Mouse (Mus musculus) MEL (cell line): Measurements from ENCODE around the gene Dnajb3. TPM values are rescaled to one million over a fixed set of nuclear protein-coding genes. Genes with fewer than 3 reads are reported as not detected.

Experiments used
- DNase-seq: peaks from one replicate; pipeline ENCODE4 v3.0.0; 2011; ENCODE audit warnings: low read depth, low spot score
- H3K27ac ChIP-seq: 2 replicates; pipeline ENCODE4 v1.5.1; 2012; ENCODE audit warnings: low read depth, mild to moderate bottlenecking, control low read depth, low read length, moderate library complexity; ENCODE audit not compliant: control insufficient read depth
- H3K27me3 ChIP-seq, 2 experiments: fragments of 150-350 bp in 1 of 2; sonication (generic) in 1 of 2; 2 replicates each; pipeline ENCODE4 v1.6.1; 2012; ENCODE audit warnings: low read length in 2 of 2, mild to moderate bottlenecking in 2 of 2, improper control_type of control experiment in 1 of 2, moderate library complexity in 1 of 2; ENCODE audit not compliant: insufficient read depth in 2 of 2, control insufficient read depth in 1 of 2
- H3K36me3 ChIP-seq, 2 experiments: 2 replicates each; pipeline ENCODE4 v1.6.1; 2012 to 2014; ENCODE audit warnings: low read length in 2 of 2, improper control_type of control experiment in 1 of 2, inconsistent platforms in 1 of 2, mild to moderate bottlenecking in 1 of 2; ENCODE audit not compliant: insufficient read depth in 2 of 2, control insufficient read depth in 1 of 2
- H3K4me1 ChIP-seq, 2 experiments: fragments of 150-350 bp in 1 of 2; sonication (generic) in 1 of 2; 2 replicates each; pipeline ENCODE4 v1.6.1; 2012; ENCODE audit warnings: low read length in 2 of 2, improper control_type of control experiment in 1 of 2, mild to moderate bottlenecking in 1 of 2; ENCODE audit not compliant: insufficient read depth in 2 of 2, control insufficient read depth in 1 of 2
- H3K4me3 ChIP-seq, 2 experiments: fragments of 150-350 bp in 1 of 2; sonication (generic) in 1 of 2; 2 replicates each; pipeline ENCODE4 v1.5.1; 2012; ENCODE audit warnings: low read depth in 2 of 2, low read length in 2 of 2, mild to moderate bottlenecking in 2 of 2, moderate library complexity in 2 of 2, control low read depth in 1 of 2, improper control_type of control experiment in 1 of 2; ENCODE audit not compliant: control insufficient read depth in 1 of 2, insufficient read depth in 1 of 2
- H3K79me2 ChIP-seq: 2 replicates; pipeline ENCODE4 v1.6.1; 2012; ENCODE audit warnings: mild to moderate bottlenecking, low read length, moderate library complexity; ENCODE audit not compliant: control insufficient read depth, poor library complexity, insufficient read depth
- H3K9ac ChIP-seq: 2 replicates; pipeline ENCODE4 v1.6.1; 2012; ENCODE audit warnings: low read depth, mild to moderate bottlenecking, control low read depth, low read length, moderate library complexity; ENCODE audit not compliant: control insufficient read depth, poor library complexity, severe bottlenecking
- H3K9me3 ChIP-seq: fragments of 150-350 bp; sonication (generic); replicated peaks from 2 replicates; pipeline ENCODE4 v1.6.1; 2012; ENCODE audit warnings: mild to moderate bottlenecking, low read length, improper control_type of control experiment, moderate library complexity; ENCODE audit not compliant: insufficient read depth
- BHLHE40 ChIP-seq: IDR thresholded peaks from 2 replicates; pipeline ENCODE4 v1.6.1; 2012; ENCODE audit warnings: low read depth, mild to moderate bottlenecking, inconsistent platforms, low read length, improper control_type of control experiment, borderline replicate concordance
- CHD1 ChIP-seq: IDR thresholded peaks from 2 replicates; pipeline ENCODE4 v1.6.1; 2012; ENCODE audit warnings: low read depth, mild to moderate bottlenecking, inconsistent platforms, low read length, improper control_type of control experiment
- MAFK ChIP-seq: IDR thresholded peaks from 2 replicates; pipeline ENCODE4 v1.6.1; 2011; ENCODE audit warnings: low read depth, mild to moderate bottlenecking, low read length, improper control_type of control experiment, borderline replicate concordance
- MAX ChIP-seq: IDR thresholded peaks from 2 replicates; pipeline ENCODE4 v1.6.1; 2011; ENCODE audit warnings: low read length, improper control_type of control experiment
- MAZ ChIP-seq: IDR thresholded peaks from 2 replicates; pipeline ENCODE4 v1.6.1; 2012; ENCODE audit warnings: low read depth, mild to moderate bottlenecking, inconsistent platforms, low read length, improper control_type of control experiment
- MXI1 ChIP-seq: IDR thresholded peaks from 2 replicates; pipeline ENCODE4 v1.6.1; 2011; ENCODE audit warnings: mild to moderate bottlenecking, low read depth, low read length, improper control_type of control experiment
- MYB ChIP-seq: IDR thresholded peaks from 2 replicates; pipeline ENCODE4 v1.6.1; 2011; ENCODE audit warnings: mild to moderate bottlenecking, low read depth, low read length, improper control_type of control experiment
- MYC ChIP-seq: IDR thresholded peaks from 2 replicates; pipeline ENCODE4 v1.6.1; 2011; ENCODE audit warnings: low read depth, mild to moderate bottlenecking, low read length, improper control_type of control experiment, moderate library complexity
- NELFE ChIP-seq: IDR thresholded peaks from 2 replicates; pipeline ENCODE4 v1.6.1; 2011; ENCODE audit warnings: low read depth, low read length, improper control_type of control experiment
- NRF1 ChIP-seq: IDR thresholded peaks from 2 replicates; pipeline ENCODE4 v1.6.1; 2014; ENCODE audit warnings: low read depth, mild to moderate bottlenecking, inconsistent platforms, low read length, improper control_type of control experiment, moderate library complexity; ENCODE audit not compliant: poor library complexity, insufficient read depth, severe bottlenecking
- POLR2AphosphoS2 ChIP-seq: IDR thresholded peaks from 2 replicates; pipeline ENCODE4 v1.6.1; 2011; ENCODE audit warnings: low read length, improper control_type of control experiment
- SIN3A ChIP-seq: IDR thresholded peaks from 2 replicates; pipeline ENCODE4 v1.6.1; 2012; ENCODE audit warnings: low read length, improper control_type of control experiment, inconsistent platforms
- SMC3 ChIP-seq: IDR thresholded peaks from 2 replicates; pipeline ENCODE4 v1.6.1; 2011; ENCODE audit warnings: low read depth, low read length, improper control_type of control experiment
- TAL1 ChIP-seq: IDR thresholded peaks from 2 replicates; pipeline ENCODE4 v1.6.1; 2012; ENCODE audit warnings: mild to moderate bottlenecking, inconsistent platforms, low read length, moderate library complexity, mixed read lengths
- TBP ChIP-seq: IDR thresholded peaks from 2 replicates; pipeline ENCODE4 v1.8.0; 2011; ENCODE audit warnings: low read depth, low read length, improper control_type of control experiment
- UBTF ChIP-seq: IDR thresholded peaks from 2 replicates; pipeline ENCODE4 v1.6.1; 2012; ENCODE audit warnings: low read depth, mild to moderate bottlenecking, inconsistent platforms, low read length, improper control_type of control experiment, moderate library complexity, borderline replicate concordance; ENCODE audit not compliant: insufficient read depth
- USF2 ChIP-seq, 2 experiments: IDR thresholded peaks; 2 replicates each; pipeline ENCODE4 v1.6.1; 2011 to 2012; ENCODE audit warnings: improper control_type of control experiment in 2 of 2, low read length in 2 of 2, borderline replicate concordance in 1 of 2, inconsistent platforms in 1 of 2, low read depth in 1 of 2, mild to moderate bottlenecking in 1 of 2; ENCODE audit not compliant: insufficient read depth in 1 of 2
- ZKSCAN1 ChIP-seq: IDR thresholded peaks from 2 replicates; pipeline ENCODE4 v1.6.1; 2012; ENCODE audit warnings: low read depth, mild to moderate bottlenecking, inconsistent platforms, low read length, improper control_type of control experiment, moderate library complexity
- ZMIZ1 ChIP-seq: IDR thresholded peaks from 2 replicates; pipeline ENCODE4 v1.6.1; 2012; ENCODE audit warnings: low read depth, mild to moderate bottlenecking, inconsistent platforms, low read length, improper control_type of control experiment, moderate library complexity
- polyA plus RNA-seq, 2 experiments: library from polyadenylated mRNA; stranded (reverse) in 1 of 2; unstranded in 1 of 2; fragments of >175 nt in 1 of 2; fragments of >200 nt in 1 of 2; gene quantifications; 2 replicates each; pipeline versions ENCODE4 v1.2.1 to v1.2.4; 2012; ENCODE audit warnings: low replicate concordance in 2 of 2, low read depth in 1 of 2; ENCODE audit not compliant: insufficient read length in 2 of 2, insufficient read depth in 1 of 2, missing spikeins in 1 of 2
- total RNA-seq: library from RNA; depleted of rRNA; stranded (reverse); fragments of 300-350 nt; gene quantifications from 2 replicates; pipeline ENCODE4 v1.2.3, GENCODE M21; 2012

Gene Dnajb3
- total and polyA plus RNA-seq, 3 experiments, result not detected

GRCm38 (mm10) chr1:88195687-88196086, 9.9 kb downstream of the Dnajb3 start:
- TF ChIP-seq BHLHE40 (no peak), ZMIZ1 (no peak)
- no peak overlapping the region for H3K27ac ChIP-seq
- peaks cover 2 to 3% of the 10 kb centered on the region in 2 experiments; a peak in 2 of 4 replicates for H3K27me3 ChIP-seq
- H3K9me3 ChIP-seq, result no peaks in the 10 kb centered on the region
- no peaks in the 10 kb centered on the region for H3K4me1 ChIP-seq
- H3K9ac ChIP-seq, result no peak overlapping the region
- no peak for DNase-seq
- no peaks in the 10 kb centered on the region for H3K36me3 ChIP-seq
- H3K79me2 ChIP-seq, result no peaks in the 10 kb centered on the region
- no peak overlapping the region for H3K4me3 ChIP-seq

- DNase-seq, result no peak
- Histone ChIP-seq H3K9ac (no peak overlapping the region), H3K4me1 (no peaks in the 10 kb centered on the region), H3K9me3 (no peaks in the 10 kb centered on the region), H3K27ac (no peak overlapping the region), H3K36me3 (no peaks in the 10 kb centered on the region), H3K79me2 (no peaks in the 10 kb centered on the region), H3K27me3 (no peaks in the 10 kb centered on the region), H3K4me3 (no peak overlapping the region)
- TF ChIP-seq MXI1 (no peak), NRF1 (no peak), SMC3 (no peak), SIN3A (no peak), USF2 (IDR thresholded peaks at IDR 0.05; ENCODE audit: borderline replicate concordance in 1 of 2, insufficient read depth in 1 of 2, low read depth in 1 of 2, low read length in 2 of 2) (no peak), MYB (no peak), CHD1 (no peak), TAL1 (no peak), MAX (no peak), NELFE (no peak), POLR2AphosphoS2 (no peak), MYC (no peak), ZKSCAN1 (no peak), TBP (no peak), MAFK (no peak), UBTF (no peak), MAZ (no peak), ZMIZ1 (no peak)
These were observed 13.4 kb downstream of the Dnajb3 start for GRCm38 (mm10) chr1:88192136-88192535.
